Mouse (Mus musculus) naive thymus-derived CD4-positive, alpha-beta T cell, adult 2 months (primary cell): ENCODE data around the gene Cul3.
A peak's percentile ranks its signal among the peaks of the same experiment; 100 is the strongest.

Source experiments
- DNase-seq: peaks from one replicate; pipeline ENCODE4 v3.0.0-alpha.2; 2011; ENCODE audit warnings: low read depth

The Cul3 gene

DNA sequence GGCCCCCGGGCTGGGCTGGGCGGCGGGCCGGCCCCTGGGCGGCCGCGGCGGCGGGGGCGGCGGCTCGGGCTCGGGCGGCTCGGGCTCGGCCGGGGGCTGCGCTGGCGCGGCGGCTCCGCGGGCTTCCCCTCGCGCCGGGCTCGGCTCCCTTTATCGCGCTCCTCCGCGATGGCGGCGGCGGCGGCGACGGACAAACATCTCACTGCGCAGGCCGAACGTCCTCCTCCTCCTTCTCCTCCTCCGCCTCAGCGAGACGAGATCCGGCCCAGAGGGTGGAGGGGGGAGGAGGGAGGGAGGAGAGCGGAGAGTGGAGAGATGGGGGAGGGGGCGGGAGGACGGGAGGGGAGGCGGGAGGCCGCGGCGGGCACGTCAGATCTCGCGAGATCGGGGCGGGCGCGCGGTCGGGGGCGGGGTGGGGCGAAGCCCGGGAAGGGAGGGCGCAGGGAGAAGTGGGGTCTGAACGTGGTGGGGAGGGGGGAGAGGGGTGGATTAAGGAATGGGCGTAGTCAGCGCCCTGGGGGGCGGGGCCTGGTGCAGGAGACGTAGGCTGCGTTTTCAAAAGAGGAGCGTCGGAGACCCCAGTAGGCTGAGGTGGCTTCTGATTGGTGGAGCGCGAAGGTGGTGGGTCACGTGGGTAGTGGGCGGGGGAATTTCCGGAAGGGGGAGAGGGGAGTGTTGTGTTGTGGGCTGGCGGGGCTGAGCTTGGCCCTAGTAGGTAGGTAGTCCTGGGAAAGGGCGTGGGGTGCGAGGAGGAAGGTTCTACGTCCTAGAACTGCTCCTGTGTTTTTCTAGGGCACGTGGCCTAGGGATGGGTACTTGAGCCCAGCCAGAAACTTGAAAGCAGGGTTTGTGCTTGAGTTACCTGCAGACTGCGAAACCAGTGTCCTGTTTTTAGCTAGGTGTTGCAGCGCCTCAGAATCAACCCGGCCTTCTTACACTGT, at the start of gene Cul3:
Gene Cul3, minus strand, starts transcription at position 45 of the 941 bp plus-strand sequence.
- peak; percentile 98 for DNase-seq

DNA sequence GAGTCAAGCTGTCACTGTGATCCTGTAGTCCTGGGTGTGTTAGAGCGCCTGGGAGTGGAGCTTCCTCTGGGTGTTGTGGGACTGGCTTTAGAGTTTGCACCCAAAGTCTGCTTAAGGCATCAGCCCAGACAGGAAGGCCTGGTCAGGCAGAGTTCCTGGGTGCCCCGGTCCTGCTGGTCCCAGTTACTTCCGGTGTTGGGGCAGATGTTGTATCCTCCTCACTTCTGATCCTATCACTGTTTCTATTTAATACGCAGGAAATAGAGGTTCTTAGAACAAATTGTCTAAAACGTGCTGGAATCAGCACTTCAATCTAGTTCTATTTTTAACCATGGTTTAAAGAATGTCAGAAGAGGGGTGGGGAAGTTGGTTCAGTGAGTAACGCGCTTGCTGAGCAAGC, 49.2 kb upstream of the Cul3 start:
- peak; percentile 56 for DNase-seq

- peak; percentile 48 for DNase-seq
These were observed 43.6 kb upstream of the Cul3 start for GRCm38 (mm10) chr1:80383613-80384589.

DNA sequence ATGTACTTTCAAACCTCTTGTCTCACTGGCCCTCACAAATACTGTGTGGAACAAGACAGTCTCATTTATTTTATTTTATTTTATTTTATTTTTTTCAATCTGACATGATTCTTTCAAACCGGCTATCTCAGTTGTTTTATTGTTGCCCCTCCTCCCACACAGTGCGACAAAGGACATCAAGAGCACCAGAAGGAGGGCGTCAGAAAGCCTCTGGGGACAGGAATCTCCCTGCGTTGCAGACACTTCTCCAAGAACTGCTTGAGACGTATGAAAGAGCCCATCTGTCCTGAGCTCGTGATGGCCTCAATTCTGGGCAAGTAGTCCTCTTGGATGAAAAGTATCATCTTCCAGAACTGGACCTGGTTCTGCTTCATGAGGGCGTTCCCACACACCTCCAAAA, 42.6 kb upstream of the Cul3 start:
- DNase-seq: no peak

DNA sequence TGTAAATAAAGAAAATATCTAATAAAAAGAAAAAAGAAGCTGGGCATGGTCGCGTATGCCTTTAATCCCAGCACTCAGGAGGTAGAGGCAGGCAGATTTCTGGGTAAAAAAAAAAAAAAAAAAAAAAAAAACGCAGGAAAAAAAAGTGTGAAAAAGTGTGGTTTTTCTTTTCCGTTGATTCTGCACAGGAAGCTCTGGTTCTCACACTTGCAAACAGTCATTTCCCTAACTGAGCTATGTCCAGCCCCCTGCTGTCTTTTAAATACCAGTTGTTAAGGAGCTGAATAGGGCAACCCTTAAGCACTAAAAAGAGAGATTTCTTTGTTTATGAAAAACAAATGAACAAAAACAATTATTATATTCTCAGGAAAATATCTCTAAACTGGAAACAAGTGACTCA, 41.0 kb upstream of the Cul3 start:
- peak; percentile 50 for DNase-seq

DNA sequence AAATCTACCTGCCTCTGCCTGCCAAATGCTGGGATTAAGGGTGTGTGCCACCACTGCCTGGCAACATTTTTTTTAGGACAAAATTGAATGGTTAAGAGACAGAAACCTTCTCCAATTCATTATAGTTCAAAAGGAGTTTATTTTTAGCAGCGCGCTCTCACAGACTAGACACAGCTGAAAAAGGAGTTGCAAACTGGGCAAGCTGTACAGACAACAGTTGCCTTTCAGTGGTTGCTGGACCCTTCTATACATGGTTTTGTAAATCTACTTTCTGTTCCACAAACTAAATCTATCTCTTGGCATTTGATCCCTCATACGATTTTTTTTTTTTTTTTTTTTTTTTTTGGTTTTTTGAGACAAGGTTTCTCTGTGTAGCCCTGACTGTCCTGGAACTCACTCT, 31.7 kb upstream of the Cul3 start:
- DNase-seq: no peak

DNA sequence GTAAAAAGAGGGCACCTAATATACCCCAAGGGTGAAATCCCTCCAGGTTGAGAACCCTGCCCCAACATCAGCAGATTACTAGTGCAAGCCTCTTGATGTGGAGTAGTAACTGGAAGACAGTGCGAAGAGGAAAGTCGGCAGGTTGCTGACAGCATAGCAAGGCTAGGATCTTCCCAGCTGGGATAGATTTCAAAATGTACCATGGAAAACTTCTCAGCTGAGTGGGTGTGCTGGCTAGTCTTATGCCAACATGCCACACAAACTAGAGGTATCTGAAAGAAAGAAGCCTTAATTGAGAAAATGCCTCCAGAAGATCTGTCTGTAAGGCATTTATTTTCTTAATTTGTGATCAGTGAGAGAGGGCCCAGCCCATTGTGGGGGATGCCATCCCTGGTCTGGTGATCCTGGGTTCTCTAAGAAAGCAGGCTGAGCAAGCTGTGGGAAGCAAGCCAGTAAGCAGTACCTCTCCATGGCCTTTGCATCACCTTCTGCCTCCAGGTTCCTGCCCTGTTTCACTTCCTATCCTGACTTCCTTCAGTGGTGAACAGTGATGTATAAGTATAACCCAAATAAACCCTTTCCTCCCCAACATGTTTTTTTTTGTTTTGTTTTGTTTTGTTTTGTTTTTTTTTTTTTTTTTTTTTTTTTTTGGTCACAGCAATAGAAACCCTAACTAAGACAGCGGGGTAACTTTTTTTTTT, 31.1 kb upstream of the Cul3 start:
- DNase-seq: no peak

DNA sequence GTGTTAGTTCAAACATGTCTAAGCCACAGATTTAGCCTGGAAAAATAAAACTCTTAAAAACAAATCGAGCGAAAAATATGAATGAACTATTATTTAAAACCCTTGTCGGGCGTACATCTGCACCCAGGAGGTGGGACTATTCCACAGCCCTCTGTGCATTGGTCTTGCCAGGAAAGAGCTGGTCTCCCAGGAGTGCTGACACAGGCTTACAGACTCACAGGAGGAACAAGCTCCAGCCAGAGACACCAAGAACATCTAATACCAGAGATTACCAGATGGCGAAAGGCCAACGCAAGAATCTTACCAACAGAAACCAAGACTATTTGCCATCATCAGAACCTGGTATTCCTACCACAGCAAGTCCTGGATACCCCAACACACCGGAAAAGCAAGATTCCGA, 23.2 kb upstream of the Cul3 start:
- DNase-seq: no peak

DNA sequence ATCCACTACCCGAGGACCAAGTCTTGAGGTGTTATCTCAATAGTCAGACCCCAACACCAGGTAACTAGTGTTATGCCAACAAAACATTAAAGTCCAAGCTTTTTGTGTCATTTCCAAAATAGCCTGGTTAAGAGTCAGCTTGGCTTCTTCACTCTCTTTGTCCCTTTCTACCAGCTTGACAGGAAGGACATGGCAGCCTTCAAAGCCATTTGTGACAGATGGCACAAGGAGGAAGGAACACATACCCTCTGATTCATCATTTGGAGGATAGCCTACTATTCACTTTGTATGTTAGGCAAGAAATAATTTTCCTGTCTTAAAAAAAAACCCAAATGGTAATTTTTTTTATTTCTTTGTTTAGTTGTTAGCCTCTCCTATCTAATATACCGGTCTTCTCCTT, 22.7 kb upstream of the Cul3 start:
- no peak for DNase-seq

GRCm38 (mm10) chr1:80362400-80362799, 22.1 kb upstream of the Cul3 start:
- DNase-seq: no peak

DNA sequence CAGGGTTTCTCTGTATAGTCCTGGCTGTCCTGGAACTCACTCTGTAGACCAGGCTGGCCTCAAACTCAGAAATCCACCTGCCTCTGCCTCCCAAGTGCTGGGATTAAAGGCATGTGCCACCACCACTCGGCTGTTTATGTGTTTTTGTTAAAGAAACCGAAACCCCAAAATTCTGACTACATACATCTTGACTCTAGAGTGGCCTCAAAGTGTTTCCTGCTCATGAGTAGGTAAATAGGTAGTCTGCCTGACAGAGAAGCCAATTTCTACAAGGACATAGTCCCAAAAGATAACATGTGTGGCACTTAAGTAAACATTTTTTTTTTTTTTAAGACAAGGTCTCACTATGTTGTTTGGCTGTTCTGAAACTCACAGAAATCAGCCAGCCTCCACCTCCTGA, 21.5 kb upstream of the Cul3 start:
- peak; percentile 18 for DNase-seq

DNA sequence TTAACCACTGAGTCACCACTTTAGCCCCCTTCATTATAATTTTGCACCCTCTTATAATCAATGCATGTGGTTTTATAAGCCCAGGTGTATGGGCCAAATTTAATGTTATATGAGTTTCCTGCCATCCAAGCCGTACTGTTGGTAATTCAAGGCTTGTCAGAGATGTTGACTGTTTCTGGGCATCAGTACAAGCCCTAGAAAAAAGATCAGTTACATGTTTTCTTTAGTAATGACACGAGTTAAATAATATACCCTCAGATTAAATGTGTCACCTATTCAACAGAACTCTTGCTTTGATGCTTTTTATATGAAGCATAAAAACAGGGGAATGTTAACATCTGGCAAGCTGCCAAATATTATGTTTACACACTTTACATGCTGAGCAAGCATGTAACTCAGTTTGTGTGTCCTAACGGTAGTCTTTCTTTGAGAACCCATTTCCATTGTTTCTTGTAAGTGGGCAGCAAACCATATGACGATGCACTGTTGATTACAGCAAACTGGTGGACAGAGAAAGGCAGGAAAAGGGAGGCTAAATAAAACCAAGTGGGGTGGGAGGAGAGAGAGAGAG, 19.8 kb upstream of the Cul3 start:
- DNase-seq: no peak

DNA sequence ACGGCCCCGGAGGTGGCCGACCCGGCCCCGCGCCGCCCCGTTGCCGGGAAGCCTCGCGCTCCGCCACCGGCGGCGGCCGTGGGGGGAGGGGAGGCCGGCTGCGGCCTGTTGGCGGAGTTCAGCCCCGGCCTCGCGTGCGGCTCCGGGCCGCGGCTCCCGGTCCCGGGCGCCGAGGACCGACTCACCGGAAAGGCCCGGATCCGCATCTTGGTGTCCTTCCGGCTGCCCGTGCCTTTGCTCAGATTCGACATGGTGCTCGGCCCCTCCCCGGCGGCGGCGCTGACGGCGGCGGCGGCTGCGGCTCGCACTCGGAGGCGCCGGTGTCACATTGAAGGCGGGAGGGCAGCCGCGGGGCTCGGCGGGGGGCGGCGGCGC, 232 bp downstream of the Cul3 start:
- DNase-seq: peak; percentile 78

DNA sequence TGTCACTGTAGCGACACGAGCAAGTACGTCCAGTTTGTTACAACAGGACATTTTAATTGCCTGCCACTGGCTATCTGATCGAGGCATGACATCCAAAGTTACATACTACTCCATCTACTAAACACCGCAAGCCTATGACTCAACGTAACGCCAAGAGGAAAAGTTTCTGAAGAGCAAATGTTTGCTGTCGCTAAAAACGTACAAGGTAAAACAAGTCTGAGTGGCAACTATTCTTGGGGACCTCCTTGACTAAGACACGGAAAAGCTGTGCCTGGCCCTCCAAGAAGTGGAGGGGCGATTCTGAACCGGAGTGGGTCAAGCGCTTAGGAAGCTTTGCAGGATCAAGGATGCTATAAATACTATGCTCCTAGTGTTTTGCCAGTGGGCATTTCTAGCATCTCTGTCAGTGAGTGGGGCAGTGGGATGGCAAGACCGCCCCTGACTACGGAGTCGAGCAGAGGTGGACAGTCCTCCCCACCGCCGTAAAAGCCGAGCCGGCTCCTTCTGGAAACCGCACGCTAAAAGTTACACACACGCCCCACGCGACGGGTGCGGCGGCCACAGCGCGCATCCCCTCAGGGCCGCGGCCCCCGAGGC, 757 bp downstream of the Cul3 start:
- peak; percentile 56 for DNase-seq

- DNase-seq: no peak
These were observed 1.9 kb downstream of the Cul3 start for GRCm38 (mm10) chr1:80338398-80338797.

GRCm38 (mm10) chr1:80335726-80336368, 4.4 kb downstream of the Cul3 start:
- DNase-seq: no peak

- no peak for DNase-seq
These were observed 5.2 kb downstream of the Cul3 start for GRCm38 (mm10) chr1:80335118-80335517.

- DNase-seq: no peak
These were observed 9.3 kb downstream of the Cul3 start for GRCm38 (mm10) chr1:80330970-80331369.

GRCm38 (mm10) chr1:80325761-80326160, 14.5 kb downstream of the Cul3 start:
- no peak for DNase-seq

DNA sequence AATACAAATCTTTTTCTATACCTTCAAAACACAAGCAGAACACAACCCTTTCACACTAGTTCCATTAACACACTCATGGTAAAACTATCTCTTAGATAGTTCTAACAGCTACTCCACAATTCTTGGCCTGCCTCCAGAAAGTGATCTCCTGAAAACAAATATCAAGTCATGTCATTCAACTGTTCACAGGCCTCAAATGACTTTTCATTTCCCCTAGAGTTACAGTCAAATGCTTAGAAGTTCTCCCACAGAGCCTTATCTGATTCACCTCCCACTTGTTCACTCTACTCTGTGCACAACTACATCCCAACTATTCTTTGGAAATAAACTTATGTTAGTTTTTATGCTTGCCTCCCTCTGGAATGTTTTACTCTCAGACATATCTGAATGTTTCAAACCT, 15.9 kb downstream of the Cul3 start:
- DNase-seq: peak; percentile 34

- no peak for DNase-seq
These were observed 24.7 kb downstream of the Cul3 start for GRCm38 (mm10) chr1:80315533-80316045.
